Mouse (Mus musculus): Measurements from ENCODE around the gene Ift74. TPM values are rescaled to one million over a fixed set of nuclear protein-coding genes. Genes with fewer than 3 reads are reported as not detected.

Gene Ift74
- total and polyA plus RNA-seq, 3 experiments, result 10.2 to 12.3 TPM; not detected in 1

- peaks cover 0 to 4% of the 10 kb centered on the region in 2 experiments; a peak in 2 of 4 replicates for H3K36me3 ChIP-seq (ENCODE audit: control insufficient read depth in 1 of 2, insufficient read depth in 2 of 2, low read length in 2 of 2)
- DNase-seq (ENCODE audit: low read depth, low spot score), result peak; percentile 61
- no peak overlapping the region for H3K9ac ChIP-seq (ENCODE audit: control insufficient read depth, low read depth, low read length, poor library complexity, severe bottlenecking)
- H3K4me1 ChIP-seq (ENCODE audit: control insufficient read depth in 1 of 2, insufficient read depth in 2 of 2, low read length in 2 of 2), result peaks cover 2 to 3% of the 10 kb centered on the region in 2 experiments; a peak in 2 of 4 replicates
- H3K79me2 ChIP-seq (ENCODE audit: control insufficient read depth, insufficient read depth, low read length, poor library complexity), result no peaks in the 10 kb centered on the region
- no peak overlapping the region for H3K27ac ChIP-seq (ENCODE audit: control insufficient read depth, low read depth, low read length)
- no peaks in the 10 kb centered on the region for H3K9me3 ChIP-seq (replicated peaks; ENCODE audit: insufficient read depth, low read length)
- H3K27me3 ChIP-seq (ENCODE audit: control insufficient read depth in 1 of 2, insufficient read depth in 2 of 2, low read length in 2 of 2), result no peaks in the 10 kb centered on the region
- H3K4me3 ChIP-seq (ENCODE audit: control insufficient read depth in 1 of 2, insufficient read depth in 1 of 2, low read depth in 2 of 2, low read length in 2 of 2), result no peak overlapping the region
- no peak for TF ChIP-seq POLR2AphosphoS2 (IDR thresholded peaks at IDR 0.05; ENCODE audit: low read length)
- TF ChIP-seq UBTF (IDR thresholded peaks at IDR 0.05; ENCODE audit: borderline replicate concordance, insufficient read depth, low read depth, low read length), result no peak
- no peak for TF ChIP-seq MYB (IDR thresholded peaks at IDR 0.05; ENCODE audit: low read depth, low read length)
- peak; percentile 93 for TF ChIP-seq TCF12 (IDR thresholded peaks at IDR 0.05; ENCODE audit: low read depth, low read length)
- TF ChIP-seq RAD21 (IDR thresholded peaks at IDR 0.05; ENCODE audit: low read depth, low read length), result no peak
- peak; percentile 49; the same call in 1 of the 2 replicates for TF ChIP-seq BHLHE40 (IDR thresholded peaks at IDR 0.05; ENCODE audit: borderline replicate concordance, low read depth, low read length)
- TF ChIP-seq SIN3A (IDR thresholded peaks at IDR 0.05; ENCODE audit: low read length), result peak; percentile 52; the same call in 1 of the 2 replicates
- TF ChIP-seq RCOR1 (IDR thresholded peaks at IDR 0.05; ENCODE audit: low read depth, low read length), result peak; percentile 69
- peak; percentile 63 for TF ChIP-seq TAL1 (IDR thresholded peaks at IDR 0.05; ENCODE audit: low read length)
- TF ChIP-seq POLR2AphosphoS5 (IDR thresholded peaks at IDR 0.05; ENCODE audit: borderline replicate concordance, low read depth, low read length), result no peak
- peak; percentile 86 to 89 for TF ChIP-seq EP300 (IDR thresholded peaks at IDR 0.05; ENCODE audit: low read depth in 1 of 2, low read length in 2 of 2)
- TF ChIP-seq CHD1 (IDR thresholded peaks at IDR 0.05; ENCODE audit: low read depth, low read length), result no peak
- TF ChIP-seq E2F4 (IDR thresholded peaks at IDR 0.05; ENCODE audit: borderline replicate concordance, low read depth, low read length), result no peak
- no peak for TF ChIP-seq USF1 (IDR thresholded peaks at IDR 0.05; ENCODE audit: low read depth, low read length)
- TF ChIP-seq GATA1 (IDR thresholded peaks at IDR 0.05; ENCODE audit: low read depth, low read length), result peak; percentile 90
- TF ChIP-seq MEF2A (IDR thresholded peaks at IDR 0.05; ENCODE audit: extremely low read depth, insufficient replicate concordance, low read depth, low read length, poor library complexity, severe bottlenecking), result peak; percentile 77; the same call in 1 of the 2 replicates
- no peak for TF ChIP-seq HCFC1 (IDR thresholded peaks at IDR 0.05; ENCODE audit: low read depth, low read length)
- TF ChIP-seq MAFK (IDR thresholded peaks at IDR 0.05; ENCODE audit: borderline replicate concordance, low read depth, low read length), result peak; percentile 77
- peak; percentile 97 for TF ChIP-seq ETS1 (IDR thresholded peaks at IDR 0.05; ENCODE audit: low read depth, low read length)
Measured at GRCm38 (mm10) chr4:94711002-94711401, 96.7 kb downstream of the Ift74 start.

GRCm38 (mm10) chr4:94711426-94711825 is 97.1 kb downstream of the Ift74 start:
- no peaks in the 10 kb centered on the region for H3K27me3 ChIP-seq (ENCODE audit: control insufficient read depth in 1 of 2, insufficient read depth in 2 of 2, low read length in 2 of 2)
- no peaks in the 10 kb centered on the region for H3K79me2 ChIP-seq (ENCODE audit: control insufficient read depth, insufficient read depth, low read length, poor library complexity)
- H3K4me1 ChIP-seq (ENCODE audit: control insufficient read depth in 1 of 2, insufficient read depth in 2 of 2, low read length in 2 of 2), result peaks cover 2 to 3% of the 10 kb centered on the region in 2 experiments; a peak in 2 of 4 replicates
- no peak overlapping the region for H3K27ac ChIP-seq (ENCODE audit: control insufficient read depth, low read depth, low read length)
- DNase-seq (ENCODE audit: low read depth, low spot score), result no peak
- H3K9ac ChIP-seq (ENCODE audit: control insufficient read depth, low read depth, low read length, poor library complexity, severe bottlenecking), result no peak overlapping the region
- no peak overlapping the region for H3K4me3 ChIP-seq (ENCODE audit: control insufficient read depth in 1 of 2, insufficient read depth in 1 of 2, low read depth in 2 of 2, low read length in 2 of 2)
- H3K36me3 ChIP-seq (ENCODE audit: control insufficient read depth in 1 of 2, insufficient read depth in 2 of 2, low read length in 2 of 2), result peaks cover 0 to 4% of the 10 kb centered on the region in 2 experiments; a peak in 2 of 4 replicates
- no peaks in the 10 kb centered on the region for H3K9me3 ChIP-seq (replicated peaks; ENCODE audit: insufficient read depth, low read length)
- TF ChIP-seq MEF2A (IDR thresholded peaks at IDR 0.05; ENCODE audit: extremely low read depth, insufficient replicate concordance, low read depth, low read length, poor library complexity, severe bottlenecking) (no peak), MAZ (IDR thresholded peaks at IDR 0.05; ENCODE audit: low read depth, low read length) (no peak), TAL1 (IDR thresholded peaks at IDR 0.05; ENCODE audit: low read length) (no peak), NRF1 (IDR thresholded peaks at IDR 0.05; ENCODE audit: insufficient read depth, low read depth, low read length, poor library complexity, severe bottlenecking) (no peak), HCFC1 (IDR thresholded peaks at IDR 0.05; ENCODE audit: low read depth, low read length) (no peak), ZC3H11A (IDR thresholded peaks at IDR 0.05; ENCODE audit: low read depth, low read length) (no peak), TBP (IDR thresholded peaks at IDR 0.05; ENCODE audit: low read depth, low read length) (no peak), POLR2A (IDR thresholded peaks at IDR 0.05; ENCODE audit: control insufficient read depth in 1 of 2, insufficient read depth in 1 of 2, low read depth in 1 of 2, low read length in 2 of 2, poor library complexity in 1 of 2) (no peak), EP300 (IDR thresholded peaks at IDR 0.05; ENCODE audit: low read depth in 1 of 2, low read length in 2 of 2) (no peak), MYC (IDR thresholded peaks at IDR 0.05; ENCODE audit: low read depth, low read length) (no peak), BHLHE40 (IDR thresholded peaks at IDR 0.05; ENCODE audit: borderline replicate concordance, low read depth, low read length) (no peak), USF1 (IDR thresholded peaks at IDR 0.05; ENCODE audit: low read depth, low read length) (no peak), ELF1 (IDR thresholded peaks at IDR 0.05; ENCODE audit: low read depth, low read length) (no peak), MAFK (IDR thresholded peaks at IDR 0.05; ENCODE audit: borderline replicate concordance, low read depth, low read length) (no peak), KAT2A (conservative IDR thresholded peaks at IDR 0.05; ENCODE audit: low read depth, low read length) (no peak), NELFE (IDR thresholded peaks at IDR 0.05; ENCODE audit: low read depth, low read length) (no peak)

Data from MEL (cell line).